Mouse (Mus musculus): ENCODE results near the gene Gm4952. TPM values are rescaled to one million over a fixed set of nuclear protein-coding genes. Genes with fewer than 3 reads are reported as not detected.
"Not testable (repeated sequence)": the region's sequence is repeated elsewhere in the genome, so short reads cannot be mapped to it uniquely, and the experiment has no call there.

Gm4952 gene
- total RNA-seq, 2 experiments from 2014 or later = 0.14 to 0.33 TPM

DNA sequence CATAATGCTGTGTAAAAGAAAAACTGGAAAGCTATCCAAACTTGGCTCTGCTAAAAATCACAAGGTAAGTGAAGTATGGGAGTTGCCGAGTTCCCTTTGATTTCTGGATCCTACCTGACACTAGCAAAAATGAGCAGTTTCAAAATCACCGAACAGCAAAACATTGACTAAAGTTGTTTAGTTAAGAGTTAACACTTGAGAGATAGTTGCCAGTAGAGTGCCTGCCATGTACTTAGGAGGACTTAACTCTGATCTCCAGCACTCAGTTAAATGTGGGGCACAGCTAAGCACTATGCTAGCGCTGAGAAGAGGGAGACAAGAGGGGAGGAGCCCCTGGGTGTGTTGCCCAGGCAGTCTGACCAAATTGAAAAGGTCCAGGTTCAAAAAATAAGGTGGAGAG lies 1.1 kb upstream of the Gm4952 start:
- no peak for DNase-seq (ENCODE audit: low spot score in 2 of 2)

DNA sequence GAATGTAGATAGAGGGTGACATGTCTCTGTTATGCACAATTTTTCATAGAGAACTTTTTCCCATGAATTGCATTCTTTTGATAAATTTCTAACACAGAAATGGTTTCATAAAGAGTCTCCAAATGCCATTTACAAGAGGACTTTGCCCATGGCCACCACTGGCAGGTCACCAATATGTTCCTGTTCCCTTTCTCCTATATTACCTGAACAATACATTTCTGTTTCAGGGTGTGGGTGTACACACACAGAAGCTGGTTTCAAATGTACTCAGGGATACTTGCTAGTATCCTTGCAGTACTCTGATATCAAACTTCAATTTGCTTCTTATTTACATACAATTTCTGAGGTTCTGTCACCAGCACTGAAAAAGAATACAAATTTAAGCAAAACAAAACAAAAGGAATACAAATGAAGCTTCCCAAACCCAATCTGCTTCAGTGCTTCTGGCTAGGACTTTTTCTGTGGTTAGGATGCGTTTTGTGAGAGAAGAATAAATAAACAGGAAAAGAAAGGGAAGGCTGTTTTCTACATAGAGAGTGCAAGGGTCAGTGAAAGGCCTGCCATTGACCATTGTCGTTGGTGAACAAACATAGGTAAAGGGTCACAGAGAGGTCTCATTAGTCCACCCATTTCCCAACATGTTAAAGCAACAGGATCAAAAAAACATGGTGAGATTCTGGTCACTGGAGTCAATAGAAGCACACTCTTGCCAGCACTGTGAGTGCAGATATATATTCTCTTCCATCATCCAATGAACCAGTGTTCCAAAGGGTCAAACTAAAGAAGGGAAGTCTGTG lies 1.1 kb downstream of the Gm4952 start:
- no peak for DNase-seq (ENCODE audit: low spot score in 2 of 2)

DNA sequence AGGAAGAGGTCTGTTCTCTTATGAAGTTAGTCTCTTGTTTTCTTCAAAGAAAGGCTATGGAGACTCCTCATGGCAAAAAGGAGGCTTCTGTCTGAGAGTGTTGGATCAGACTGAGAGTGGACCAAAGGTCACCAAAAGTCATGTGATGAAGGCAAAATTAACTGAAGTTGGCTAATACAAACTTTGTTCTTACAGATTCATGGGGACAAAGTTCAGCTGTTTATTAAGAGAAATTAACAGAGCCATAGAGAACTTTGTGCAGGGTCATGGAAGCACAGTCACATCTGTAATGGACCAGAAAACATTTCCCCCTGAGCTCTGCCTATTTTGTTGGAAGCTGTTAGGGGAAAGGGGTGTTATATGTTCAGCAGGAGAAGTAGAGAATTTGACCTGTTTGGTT lies 8.6 kb downstream of the Gm4952 start:
- DNase-seq (ENCODE audit: low spot score in 2 of 2) = no peak

DNA sequence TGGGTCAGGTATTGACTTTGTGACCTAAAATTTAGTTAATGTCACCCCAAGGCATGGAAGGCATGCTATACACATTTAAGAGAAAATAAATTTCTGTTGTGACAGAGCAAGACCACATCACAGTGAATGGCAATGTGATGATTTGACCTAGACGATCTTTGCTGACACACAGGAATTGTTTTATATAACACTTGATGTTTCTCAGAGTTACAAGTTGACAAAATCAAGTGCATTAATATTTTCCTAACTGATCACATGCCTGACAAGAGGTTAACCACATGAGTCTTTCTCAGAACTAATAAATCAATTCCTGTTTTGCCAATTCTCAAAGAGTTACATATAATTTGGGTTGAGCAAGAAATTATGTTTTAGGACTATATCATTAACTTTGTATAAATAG lies 13.9 kb downstream of the Gm4952 start:
- DNase-seq (ENCODE audit: low spot score in 2 of 2) = no peak

DNA sequence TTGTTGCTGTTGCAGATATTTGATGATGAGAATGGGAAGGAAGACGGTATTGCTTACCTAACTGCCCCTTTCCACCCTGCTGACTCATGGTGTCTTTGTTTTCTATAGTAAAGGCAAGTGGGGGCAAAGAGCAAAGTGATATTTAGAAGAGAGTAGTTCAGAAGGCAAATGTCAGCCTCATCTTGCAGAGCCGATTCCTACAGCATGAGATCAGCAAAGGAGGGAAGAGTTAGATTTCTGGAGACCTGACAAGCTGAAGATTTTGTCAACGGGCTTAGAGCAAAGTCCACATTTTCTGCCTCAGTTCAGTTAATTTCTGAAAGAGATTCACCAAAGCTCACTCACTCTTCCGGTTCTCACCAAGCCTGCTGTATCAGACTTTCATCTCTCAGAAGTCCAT lies 33.4 kb downstream of the Gm4952 start, which contains the start of gene Glyat:
Gene Glyat (plus strand): TSS at position 133 of the 400 bp plus-strand sequence.
- DNase-seq (ENCODE audit: low spot score in 2 of 2) = no peak

DNA sequence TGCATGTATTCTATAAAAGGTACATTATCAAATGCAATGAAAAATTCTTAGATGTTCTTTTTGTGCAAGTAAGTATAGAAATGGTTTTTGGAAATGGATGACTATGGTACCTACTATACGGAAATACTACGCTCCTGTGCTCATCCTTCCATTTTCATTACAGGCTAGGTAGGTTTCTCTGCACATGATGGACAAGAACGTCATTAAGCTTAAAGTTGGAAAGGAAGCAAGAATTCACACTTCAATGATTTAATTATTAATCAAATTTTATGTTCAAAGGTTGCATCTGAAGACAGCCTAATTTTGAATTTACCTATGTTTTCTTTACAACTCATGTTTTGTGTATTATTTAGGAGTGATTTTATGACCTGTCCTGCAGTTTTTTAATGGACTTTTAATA lies 34.5 kb downstream of the Gm4952 start:
- no peak for DNase-seq (ENCODE audit: low spot score in 2 of 2)

DNA sequence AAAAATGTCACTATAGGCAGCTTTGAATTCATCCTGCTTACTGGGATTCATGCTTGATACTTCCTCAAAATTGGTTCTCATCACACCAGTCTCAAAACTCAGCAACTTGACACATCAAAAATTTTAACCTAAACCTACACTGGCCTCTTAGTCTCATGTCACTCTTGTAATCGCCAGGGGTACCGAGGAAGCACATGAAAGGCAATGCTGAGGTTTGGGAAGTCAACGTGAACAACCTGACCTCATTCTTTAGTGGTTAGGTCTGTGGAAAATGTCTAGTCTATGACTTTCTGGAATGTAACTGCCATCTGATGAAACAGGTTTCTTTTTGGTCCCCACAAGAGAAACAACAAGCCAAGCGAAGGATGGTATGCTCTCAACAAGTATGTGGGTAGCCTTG lies 35.2 kb downstream of the Gm4952 start:
- no peak for DNase-seq (ENCODE audit: low spot score in 2 of 2)

DNA sequence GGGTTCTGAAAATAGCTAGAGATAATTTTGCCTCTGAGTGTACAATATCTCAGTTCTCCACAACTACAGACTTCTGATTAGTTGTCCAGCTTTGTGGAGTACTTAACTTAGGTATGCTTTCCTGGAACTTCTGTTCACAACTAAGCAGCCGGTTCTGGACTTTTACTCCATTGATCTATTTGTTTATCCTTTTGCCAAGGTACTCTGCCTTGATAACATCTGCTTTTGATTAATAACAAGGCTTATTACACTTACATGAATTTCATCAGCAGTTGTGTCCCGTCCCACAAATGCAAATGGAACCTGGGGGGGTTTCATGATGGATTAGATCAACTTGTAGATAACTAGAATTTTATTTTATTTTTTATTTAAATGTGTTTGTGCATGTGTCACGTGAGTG lies 37.1 kb downstream of the Gm4952 start:
- DNase-seq (ENCODE audit: low spot score in 2 of 2) = no peak

DNA sequence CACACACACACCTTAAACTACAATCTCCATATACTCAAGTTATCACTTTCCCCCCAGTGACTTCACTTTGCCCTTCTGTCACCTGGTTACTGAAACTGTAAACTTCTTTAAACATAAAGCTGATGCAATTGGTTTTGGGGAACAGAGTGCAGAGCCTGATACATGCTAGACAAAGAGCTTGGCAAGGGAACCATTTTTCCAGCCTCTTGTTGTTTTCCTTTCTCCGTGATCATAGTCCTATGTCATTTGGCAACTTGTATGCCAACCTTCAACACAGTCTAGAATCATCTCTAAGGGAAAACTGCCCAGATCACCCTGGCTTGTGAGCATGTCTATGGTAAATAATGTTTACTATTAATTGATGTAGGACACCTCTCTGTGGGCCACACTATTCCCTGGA lies 38.3 kb downstream of the Gm4952 start:
- no peak for DNase-seq (ENCODE audit: low spot score in 2 of 2)

DNA sequence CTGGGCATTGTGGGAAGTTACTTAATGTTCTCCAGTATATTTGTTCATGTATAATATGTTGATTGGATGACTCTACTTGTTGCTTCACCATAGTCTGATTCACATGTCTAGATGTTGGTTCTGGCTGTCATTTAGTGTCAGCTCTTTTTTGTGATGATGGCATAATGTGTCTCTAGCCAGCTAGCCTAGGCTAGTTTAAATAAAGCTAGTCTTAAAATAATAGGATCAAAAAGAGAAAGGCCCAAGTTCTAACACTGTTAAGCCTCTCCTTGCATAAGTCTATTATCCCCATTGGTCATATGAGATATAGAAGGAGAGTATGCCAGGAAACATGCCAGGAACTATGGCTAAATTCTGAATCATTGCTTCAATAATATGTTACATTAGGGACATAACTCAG lies 49.7 kb downstream of the Gm4952 start:
- DNase-seq (ENCODE audit: low spot score in 2 of 2) = no peak

DNA sequence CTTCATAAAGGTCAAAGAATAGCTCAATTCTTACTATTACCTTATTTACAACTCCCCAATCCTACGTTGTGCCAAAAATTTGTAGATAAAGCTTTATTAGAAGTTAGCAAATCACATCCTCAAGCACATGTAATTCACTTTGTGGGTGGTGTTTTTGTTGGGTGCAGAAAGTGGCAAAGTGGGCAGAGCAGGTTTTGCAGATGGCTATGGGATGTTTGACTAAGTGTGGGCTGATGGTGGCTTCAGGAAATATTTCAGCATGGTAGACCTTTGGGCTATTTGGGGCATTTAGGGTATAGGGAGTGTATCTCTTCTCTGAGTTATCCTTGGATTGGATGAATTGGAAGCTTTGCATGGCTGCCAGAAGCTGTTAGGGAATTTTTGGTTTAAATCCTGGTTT lies 66.4 kb downstream of the Gm4952 start:
- DNase-seq (ENCODE audit: low spot score in 2 of 2) = no peak

DNA sequence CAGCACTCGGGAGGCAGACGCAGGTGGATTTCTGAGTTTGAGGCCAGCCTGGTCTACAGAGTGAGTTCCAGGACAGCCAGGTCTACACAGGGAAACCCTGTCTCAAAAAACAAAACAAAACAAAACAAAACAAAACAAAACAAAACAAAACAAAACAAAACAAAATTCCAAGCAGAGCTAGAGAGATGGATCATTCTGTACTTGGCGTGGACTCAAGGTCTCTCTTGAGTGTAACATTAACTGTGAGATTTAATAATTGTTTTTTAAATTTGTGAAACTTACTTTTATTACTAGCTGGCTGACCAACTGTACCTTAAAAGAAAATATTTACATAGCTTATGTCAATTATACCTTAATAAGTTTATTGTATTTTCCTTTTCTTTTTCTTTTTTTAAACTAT lies 68.8 kb downstream of the Gm4952 start:
- not testable (repeated sequence) for DNase-seq (ENCODE audit: low spot score in 2 of 2)

DNA sequence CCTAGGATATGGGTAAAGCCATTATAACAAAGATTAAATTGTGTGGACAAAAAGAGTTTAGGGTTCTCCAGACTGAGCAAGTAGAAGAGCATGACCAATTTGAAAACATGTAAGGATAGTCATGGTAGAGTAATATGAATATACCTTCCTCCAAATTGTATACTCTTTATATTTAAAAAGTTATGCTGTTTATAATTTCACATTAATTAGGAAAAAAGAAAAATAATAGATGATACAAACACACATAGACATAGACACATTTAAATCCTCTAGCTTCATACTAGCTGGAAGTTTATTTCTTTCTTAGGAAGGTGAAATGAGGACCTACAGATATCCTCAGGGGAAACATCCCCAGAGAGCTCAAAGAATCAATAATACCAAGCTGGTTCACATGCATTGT lies 70.4 kb downstream of the Gm4952 start, which contains the start of gene Olfr1442:
Gene Olfr1442 (plus strand): TSS at position 301 of the 400 bp plus-strand sequence.
- no peak for DNase-seq (ENCODE audit: low spot score in 2 of 2)

DNA sequence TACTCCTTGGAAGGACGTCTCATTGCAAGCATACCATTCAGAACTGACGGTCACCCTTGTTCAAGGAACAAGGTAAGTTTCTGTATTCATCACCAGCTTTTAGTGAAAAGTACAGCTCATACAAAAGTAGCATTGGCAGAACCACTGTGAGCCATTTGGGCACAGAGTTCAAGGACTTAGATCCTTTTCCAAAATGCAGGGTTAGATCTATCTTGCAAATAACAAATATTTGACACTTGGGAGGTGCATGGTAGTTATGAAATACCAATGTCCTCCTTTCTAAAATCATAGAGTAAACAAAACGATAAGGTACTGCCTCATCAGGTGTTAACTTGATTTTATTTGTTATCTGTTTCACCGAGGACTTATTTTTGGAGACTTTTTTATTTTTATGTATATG lies 71.3 kb downstream of the Gm4952 start:
- no peak for DNase-seq (ENCODE audit: low spot score in 2 of 2)

DNA sequence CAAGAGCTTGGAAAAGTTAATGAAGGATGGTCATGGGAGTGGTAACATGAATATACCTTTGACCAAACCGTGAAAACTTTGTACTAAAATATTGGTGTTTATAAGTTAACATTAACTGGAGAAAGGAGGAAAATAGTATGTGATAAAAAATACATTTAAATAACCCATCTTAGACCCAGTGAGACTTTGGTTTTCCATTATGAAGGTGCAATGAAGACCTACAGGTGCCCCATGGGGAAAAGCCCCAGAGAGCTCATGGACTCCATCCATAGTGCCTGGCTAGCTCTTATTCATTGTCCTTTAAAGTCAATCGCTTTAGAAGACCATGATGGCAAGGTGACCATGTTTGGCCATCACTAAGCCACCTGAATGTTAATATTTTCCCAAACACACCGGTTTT lies 78.0 kb downstream of the Gm4952 start, which contains the start of gene Olfr1443:
Gene Olfr1443 (plus strand): TSS at position 301 of the 400 bp plus-strand sequence.
- DNase-seq (ENCODE audit: low spot score in 2 of 2) = no peak

Other genes starting within 250 kb of the Gm4952 start
- not detected for gene Olfr1440, start 212.7 kb upstream of the Gm4952 start, total RNA-seq (2021)
- not detected for gene Olfr1441, start 182.5 kb upstream of the Gm4952 start, total RNA-seq (2021)
- not detected for gene Pfpl, start 172.1 kb upstream of the Gm4952 start, total RNA-seq (2021)
- gene Mpeg1, start 139.2 kb upstream of the Gm4952 start, total RNA-seq (2021) = 1 to 10 TPM; 5.4 to 5.6 TPM
- gene Dtx4, start 98.5 kb upstream of the Gm4952 start, total RNA-seq (2021) = 10 to 100 TPM; 37.0 to 41.8 TPM
- gene Fam111a, start 54.2 kb upstream of the Gm4952 start, total RNA-seq (2021) = 1 to 10 TPM; 1.6 to 2.2 TPM
- under 1 TPM; 0.21 to 0.24 TPM for gene Glyat, start 33.3 kb downstream of the Gm4952 start, total RNA-seq (2021)
- gene Olfr1442, start 70.5 kb downstream of the Gm4952 start, total RNA-seq (2021) = not detected
- gene Olfr1443, start 78.1 kb downstream of the Gm4952 start, total RNA-seq (2021) = not detected
- not detected for gene Keg1, start 95.8 kb downstream of the Gm4952 start, total RNA-seq (2021)
- 1 to 10 TPM; 3.0 to 4.7 TPM for gene Cntf, start 165.7 kb downstream of the Gm4952 start, total RNA-seq (2021)
- 10 to 100 TPM; 89.1 to 95.0 TPM for gene Zfp91, start 196.2 kb downstream of the Gm4952 start, total RNA-seq (2021)
- 1 to 10 TPM; 1.9 to 2.0 TPM for gene Lpxn, start 196.2 kb downstream of the Gm4952 start, total RNA-seq (2021)
- not detected for gene Gm5244, start 246.7 kb downstream of the Gm4952 start, total RNA-seq (2021)

Data from layer of hippocampus, postnatal 14 days (tissue).